Mouse (Mus musculus): ENCODE measurements around the gene Slc26a10.

The Slc26a10 gene

DNA sequence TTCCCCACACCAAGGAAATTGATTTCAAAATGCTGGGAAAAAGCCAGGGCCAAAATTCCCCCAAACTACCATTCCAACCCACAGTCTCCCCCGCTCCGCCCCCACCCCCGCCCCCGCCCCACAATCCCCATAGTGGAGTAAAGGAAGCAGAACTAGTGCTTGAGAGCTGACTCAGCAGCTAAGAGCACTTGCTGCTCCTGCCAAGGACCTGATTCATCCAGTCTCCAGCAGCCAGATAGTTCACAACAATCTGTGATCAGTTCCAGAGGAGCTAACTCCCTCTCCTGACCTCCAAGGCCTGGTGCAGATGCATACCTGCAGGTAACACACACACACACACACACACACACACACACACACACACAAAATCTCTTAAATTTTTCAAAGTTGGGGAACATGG, 51.0 kb downstream of the Slc26a10 start:
- DNase-seq (ENCODE audit: low read depth), result no peak

- no peak for DNase-seq (ENCODE audit: low read depth)
Measured at GRCm38 (mm10) chr10:127127711-127128279, 52.6 kb downstream of the Slc26a10 start.

DNA sequence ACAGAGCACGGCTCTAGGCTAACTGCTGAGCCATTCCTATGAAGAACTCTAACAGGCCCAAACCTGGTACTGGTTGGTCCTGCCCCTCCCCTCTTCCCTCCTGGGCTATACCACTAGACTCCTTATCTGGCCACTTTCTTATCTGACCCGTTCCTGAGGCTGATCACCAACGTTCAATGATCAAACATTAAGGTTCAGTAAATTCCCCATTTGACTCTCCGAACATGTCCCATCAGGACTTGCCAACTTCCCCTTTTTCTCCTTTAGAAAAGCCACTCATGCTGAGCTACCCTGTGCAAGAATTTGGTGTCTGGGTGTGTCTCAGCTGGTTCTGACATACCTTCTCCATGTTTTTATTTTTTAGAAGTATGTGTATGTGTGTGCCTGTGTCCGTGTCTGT, 53.9 kb downstream of the Slc26a10 start:
- no peak for DNase-seq (ENCODE audit: low read depth)

GRCm38 (mm10) chr10:127125210-127126001, 55.0 kb downstream of the Slc26a10 start:
- peak; percentile 85 for DNase-seq (ENCODE audit: low read depth)

DNA sequence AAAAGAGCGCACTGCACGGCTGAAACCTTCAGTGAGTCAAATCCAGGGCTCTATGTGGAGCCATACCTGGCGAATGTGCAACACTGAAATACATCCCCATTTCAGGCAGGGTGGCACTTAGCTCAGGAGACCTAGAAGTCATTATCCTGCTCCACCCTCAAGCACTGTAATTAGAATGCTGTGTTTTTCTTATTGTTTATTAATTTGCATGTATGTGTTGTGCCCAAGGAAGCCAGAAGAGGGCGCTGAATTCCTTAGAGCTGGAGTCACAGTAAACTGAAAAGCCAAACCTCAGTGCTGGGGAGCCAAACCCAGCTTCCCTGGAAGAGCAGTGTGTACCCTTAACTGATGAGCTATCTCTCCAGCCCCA, 57.0 kb downstream of the Slc26a10 start:
- DNase-seq (ENCODE audit: low read depth), result peak; percentile 88

GRCm38 (mm10) chr10:127122784-127123435, 57.5 kb downstream of the Slc26a10 start:
- DNase-seq (ENCODE audit: low read depth), result no peak

GRCm38 (mm10) chr10:127122018-127122417, 58.4 kb downstream of the Slc26a10 start:
- no peak for DNase-seq (ENCODE audit: low read depth)

All from induced T-regulatory cell, adult 2 months (primary cell).